Mouse (Mus musculus) gastrocnemius, adult 8-10 months (tissue): ENCODE measurements around the gene Extl1. TPM values are rescaled to one million over a fixed set of nuclear protein-coding genes. Genes with fewer than 3 reads are reported as not detected.
"Not testable (repeated sequence)": the region's sequence is repeated elsewhere in the genome, so short reads cannot be mapped to it uniquely, and the experiment has no call there.

ENCODE experiments used
- DNase-seq, 2 experiments: peaks; one replicate each; pipeline ENCODE4 v3.0.0; 2022; ENCODE audit warnings: low spot score in 2 of 2
- total RNA-seq, 4 experiments: library from RNA; stranded (reverse); gene quantifications; 2 replicates each; pipeline ENCODE4 v1.2.4; 2022

Extl1 gene
- total RNA-seq, result 10 to 100 TPM; 22.2 to 36.1 (median 29.7) TPM

DNA sequence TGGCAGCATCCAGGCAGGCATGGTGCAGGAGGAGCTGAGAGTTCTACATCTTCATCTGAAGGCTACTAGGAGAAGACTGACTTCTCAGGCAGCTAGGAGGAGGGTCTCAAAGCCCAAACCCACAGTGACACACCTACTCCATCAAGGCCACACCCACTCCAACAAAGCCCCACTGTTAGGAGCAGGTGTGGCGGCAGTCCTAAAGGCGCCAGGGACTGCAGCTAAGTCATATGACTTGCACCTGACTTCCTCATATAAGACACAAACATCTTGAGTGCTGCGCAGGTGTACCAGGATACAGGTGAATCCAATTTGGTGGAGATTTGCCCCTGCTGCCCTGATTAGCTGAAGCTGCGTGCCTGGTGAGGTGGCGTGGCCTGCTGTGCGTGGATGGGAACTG lies at the start of gene Extl1:
Gene Extl1 (minus strand): TSS at position 101 of the 400 bp plus-strand sequence.
- DNase-seq, result not testable (repeated sequence)

DNA sequence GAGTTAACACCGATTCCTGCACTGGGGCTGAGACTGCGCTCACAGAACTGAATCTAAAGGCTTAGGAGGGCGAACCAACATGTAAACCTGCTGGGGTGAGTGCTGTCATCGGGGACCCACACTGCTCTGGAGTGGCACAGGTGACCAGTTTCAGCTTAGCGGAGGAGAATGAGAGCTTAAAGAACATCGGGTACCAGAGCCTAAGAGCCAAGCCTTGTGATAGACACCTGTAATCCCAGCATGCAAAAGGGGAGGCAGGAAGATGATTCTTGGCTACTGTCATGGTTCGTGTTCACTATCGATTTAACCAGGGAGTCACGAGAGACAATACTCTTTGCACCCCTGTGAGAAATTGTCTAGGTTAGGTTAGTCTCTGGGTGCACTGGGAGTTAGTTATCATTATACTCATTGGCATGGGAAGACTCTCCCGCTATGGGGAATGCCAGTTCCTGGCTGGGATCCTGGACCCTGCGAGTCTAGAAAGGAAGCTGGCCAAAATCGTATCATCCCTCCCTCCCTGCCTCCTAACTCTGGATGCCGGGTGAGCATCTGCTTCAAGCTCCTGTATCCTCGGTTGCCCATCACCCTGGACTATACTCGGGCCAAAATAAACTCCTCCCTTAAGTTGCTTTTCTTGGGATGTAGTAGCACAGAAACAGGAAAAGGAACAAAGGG lies 49.2 kb upstream of the Extl1 start:
- DNase-seq, result no peak

DNA sequence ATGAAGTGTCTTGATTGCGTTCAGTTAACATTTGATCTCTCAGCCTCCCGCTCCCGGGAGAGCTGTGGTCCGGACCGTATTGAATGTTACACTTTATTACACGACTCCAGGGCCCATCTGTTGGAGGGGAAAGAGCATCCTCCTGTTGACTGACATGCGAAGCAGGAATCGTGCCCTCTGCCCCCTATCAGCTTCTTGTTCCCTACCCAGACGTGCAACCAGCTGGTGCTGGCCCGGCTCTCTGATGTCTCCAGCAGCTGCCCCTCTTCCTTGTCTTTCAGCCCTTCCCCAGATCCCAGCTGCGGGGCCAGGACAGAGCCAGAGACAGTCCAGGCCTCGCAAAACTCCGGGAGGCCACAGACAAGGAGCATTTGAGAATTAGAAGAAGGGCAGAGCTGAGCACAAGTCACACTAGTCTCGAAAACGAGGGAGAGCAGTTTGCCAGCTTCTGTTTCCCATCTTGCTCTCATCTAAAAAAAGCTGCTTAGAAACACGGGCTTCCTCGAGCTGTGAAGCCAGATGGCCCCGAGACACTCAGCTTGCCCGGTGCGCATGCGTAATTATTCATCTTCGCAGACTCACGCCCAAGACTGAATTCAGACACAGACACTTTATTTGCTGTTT lies 46.8 kb upstream of the Extl1 start:
- peak in 1 of 2 experiments; percentile 11 for DNase-seq

DNA sequence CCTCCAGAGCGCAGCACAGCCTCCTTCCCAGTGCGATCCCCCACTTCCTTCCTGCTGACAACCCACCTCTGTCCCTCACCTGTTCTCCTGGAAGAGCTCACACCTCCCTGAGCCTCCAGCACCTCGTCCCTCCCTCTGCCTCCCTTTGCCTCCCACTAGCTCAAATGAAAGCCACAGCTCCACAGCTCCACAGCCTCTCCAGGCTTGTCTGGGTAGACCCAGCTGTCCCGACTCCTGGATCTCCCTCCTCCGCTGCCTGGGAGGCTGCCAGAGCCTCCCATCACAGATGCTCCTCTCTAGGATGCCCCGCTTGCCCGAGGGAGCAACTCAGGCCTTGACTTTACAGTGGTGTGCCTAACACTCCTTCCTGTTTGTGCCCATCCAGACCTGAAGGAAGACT lies 41.4 kb upstream of the Extl1 start:
- no peak for DNase-seq

DNA sequence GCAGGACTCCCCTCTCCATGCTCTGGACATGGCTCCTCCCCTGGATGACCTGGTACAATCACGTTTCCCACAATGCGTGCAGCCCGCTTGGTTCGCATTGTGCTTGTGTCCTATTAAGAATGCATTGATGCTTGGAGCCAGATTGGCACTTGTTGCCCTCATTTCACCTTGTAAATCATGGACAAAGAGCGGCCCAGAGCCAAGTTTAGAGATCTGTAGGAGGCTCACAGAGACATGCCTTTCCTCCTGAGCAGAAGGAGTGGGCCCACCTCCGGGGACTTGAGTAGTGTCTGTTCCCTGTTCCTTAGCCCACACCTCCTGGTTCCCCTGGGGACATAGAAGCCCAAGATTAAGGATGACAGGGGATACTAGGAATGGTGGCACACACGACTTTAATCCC lies 40.3 kb upstream of the Extl1 start:
- DNase-seq, result no peak

DNA sequence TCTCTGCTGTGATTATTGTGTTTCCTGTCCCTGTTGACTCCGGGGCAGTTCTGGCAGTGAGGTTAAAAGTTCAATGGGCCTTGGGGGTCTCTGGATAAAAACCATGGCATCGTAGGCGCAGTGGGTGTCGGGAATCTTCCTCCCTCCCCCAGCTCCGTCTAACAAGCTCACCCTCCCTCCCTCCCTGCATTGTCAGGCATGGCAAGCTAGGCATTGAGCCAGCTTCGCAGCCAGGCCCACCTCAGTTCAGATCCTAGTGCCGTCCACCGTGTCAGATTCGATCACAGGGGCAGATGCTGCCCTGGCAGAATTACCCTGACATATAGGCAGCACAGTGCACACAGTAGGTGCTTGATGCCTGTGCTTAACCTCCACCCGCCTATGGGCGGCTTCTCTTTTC lies 38.3 kb upstream of the Extl1 start:
- no peak for DNase-seq

DNA sequence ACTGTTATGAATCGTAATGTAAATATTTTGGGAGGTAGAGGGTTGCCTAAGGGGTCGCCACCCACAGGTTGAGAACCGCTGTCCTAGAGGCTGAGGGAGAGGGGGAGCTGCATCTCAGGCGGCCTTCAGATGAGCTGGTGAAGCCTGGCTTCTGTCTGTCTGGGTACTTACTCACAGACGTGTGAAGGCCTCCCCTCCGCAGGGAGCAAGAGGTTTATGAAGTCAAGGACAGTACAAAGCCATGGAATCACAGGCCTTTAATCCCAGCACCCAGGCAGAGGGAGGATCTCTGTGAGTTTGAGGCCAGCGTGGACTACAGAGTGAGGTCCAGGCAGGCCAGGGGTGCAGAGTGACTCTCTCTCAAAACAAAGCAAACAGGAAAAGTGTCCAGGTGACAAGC lies 33.5 kb upstream of the Extl1 start:
- DNase-seq, result no peak

DNA sequence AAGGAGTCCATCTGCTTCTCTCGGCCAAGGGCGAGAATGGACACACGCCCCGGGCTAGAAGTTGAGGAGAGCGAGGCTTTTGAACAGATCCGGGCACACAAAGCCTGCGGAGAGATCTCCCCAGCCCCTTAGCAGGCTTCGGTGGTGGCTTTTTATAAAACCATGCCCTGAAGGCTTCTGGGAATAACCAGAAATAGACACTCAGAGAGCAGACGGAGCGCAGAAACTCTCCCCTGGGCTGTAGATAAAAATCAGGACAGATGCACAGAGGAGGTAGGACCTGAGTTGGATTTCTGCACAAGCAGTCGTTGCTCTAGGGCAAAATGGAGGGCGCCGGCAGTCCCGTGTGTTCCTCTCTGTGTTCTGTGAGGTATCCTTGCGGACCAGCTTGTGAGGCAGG lies 33.0 kb upstream of the Extl1 start:
- no peak for DNase-seq

DNA sequence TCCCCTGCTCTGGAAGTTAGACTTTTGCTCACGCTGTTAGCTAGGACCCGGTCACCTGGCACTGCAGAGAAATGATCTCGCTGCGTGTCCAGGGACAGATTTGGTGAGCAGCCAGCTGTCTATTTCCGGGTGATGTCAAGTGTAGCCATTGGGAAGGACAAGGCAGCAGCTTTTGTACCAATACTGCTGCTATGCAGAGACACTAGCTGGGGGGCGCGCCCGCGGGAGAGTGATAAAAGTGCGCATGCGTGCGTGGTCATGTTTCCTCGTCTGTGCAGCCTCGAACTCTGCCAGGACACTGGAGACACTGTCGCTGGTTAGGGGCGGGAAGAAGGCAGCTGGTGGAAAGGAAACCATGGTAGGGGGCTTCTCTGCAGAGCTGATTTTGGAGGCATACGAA lies 32.5 kb upstream of the Extl1 start:
- no peak for DNase-seq

DNA sequence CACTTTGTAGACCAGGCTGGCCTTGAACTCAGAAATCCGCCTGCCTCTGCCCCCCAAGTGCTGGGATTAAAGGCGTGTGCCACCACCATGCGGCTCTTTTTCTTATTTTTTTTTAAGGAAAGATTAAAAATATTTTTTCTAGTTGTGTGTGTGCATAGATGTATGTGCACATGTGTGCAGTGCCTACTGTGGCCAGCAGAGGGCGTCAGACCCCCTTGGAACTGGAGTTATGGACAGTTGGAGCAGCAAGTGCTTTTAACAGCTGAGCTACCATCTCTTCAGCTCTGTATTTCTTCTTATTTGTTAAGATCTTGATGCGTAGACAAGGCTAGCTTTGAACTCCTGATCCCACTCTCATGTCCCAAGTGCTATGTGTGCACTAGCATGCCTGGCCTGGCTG lies 25.6 kb upstream of the Extl1 start:
- DNase-seq, result no peak

DNA sequence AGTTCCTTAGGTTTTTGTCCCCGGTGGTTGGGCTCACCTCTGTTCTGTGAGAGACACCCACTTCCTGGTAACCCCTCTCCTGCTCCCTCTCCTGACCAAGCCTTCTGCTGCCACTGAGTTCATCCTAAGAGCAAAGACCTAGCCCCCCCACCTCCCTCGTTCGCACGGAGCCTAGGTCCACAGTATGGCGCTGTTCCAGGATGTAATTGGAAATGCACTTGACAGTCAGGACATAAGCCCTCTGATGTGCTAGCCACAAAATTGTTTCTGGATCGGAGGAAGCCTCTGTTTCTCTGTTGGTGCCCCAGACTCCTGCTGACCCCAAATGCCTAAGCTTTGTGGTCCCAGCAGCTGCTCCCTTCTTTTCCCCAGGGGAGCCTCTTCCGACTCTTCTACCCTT lies 20.1 kb upstream of the Extl1 start:
- no peak for DNase-seq

DNA sequence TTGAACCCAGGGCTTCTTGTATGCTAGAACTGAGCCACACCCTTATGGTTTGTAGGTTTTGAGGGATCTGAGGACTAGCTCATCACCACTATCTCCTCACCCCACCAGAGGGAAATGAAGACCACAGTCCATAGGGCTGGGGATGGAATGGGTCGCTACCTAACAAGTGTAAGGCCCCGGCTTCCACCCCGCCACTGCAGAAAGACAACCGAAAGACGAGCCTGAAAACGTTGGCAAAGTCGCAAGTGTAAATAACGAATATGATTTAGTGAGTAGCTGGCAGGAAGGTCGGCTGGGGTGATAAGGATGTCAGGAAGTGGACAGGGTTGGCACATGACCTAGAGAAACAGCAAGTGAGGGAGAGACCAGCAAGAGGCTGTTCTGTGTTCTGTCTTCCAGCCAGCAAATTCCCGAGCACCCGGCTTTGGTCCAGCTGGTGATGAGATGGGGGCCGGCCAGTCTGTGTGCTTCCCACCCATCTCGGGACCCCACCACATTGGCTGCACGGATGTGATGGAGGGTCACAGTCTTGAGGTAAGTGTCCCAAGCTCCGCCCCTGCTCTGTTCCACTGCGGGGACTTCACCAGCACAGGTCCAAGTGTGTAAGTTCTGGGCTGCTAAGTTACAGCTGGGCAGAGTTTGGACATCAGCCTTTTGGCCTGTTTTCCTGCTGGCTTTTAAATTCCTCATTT lies 19.1 kb upstream of the Extl1 start:
- DNase-seq, result peak in 1 of 2 experiments; percentile 22

DNA sequence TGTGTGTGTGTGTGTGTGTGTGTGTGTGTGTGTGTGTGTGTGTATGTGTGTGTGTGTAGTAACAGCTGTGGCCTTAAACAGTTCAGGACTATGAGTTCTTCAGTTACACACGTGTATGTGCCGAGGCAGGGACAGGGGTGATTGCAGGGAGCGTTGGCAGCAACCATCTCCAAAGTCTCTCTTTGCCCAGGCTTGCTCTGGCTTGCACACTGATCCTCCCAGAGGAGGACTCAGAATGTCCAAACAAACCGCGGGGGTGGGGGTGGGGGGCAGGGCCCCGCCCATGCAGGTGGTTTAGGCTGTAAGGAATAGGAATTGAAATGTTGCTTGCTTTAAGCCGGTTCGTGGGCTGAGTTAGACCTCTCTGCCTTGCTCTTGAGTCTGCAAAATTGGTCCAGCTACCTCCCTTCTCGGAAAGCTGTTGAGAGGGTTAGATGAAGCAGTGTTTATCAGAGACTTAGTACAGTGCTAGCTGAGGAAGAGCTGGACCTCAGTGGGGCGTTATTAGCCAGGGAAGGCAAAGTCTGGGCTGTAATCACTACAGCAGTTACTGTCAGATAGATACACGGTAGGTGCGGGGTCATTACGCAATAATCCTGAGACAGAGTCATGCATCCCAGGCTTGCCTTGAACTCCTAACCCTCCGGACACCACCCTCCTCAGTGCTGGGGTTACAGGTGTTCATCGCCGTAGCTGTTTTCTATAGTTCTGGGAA lies 18.4 kb upstream of the Extl1 start:
- DNase-seq, result no peak

DNA sequence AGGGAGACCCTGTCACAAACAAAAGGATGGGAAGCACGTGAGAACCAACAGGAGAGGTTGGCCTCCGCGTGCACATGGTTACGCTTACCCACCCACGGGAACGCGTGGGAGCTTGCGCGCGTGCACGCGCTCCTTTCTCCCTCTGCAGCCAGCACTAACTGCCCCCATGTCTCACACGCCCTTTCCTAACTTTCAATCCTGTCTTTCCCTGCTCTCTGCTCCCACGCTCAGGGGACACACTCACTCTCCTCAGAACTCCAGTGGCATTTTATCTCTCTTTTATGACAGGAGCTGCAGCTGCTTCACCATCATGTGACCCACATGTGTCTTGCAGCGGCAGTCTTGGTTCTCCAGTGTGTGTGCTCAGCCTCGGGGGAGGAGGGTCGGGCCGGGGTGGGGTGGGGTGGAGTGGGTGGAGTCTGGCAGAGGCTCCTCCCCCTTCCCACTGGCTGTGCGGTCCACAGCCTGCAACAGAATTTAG lies 17.6 kb upstream of the Extl1 start:
- peak in 1 of 2 experiments; percentile 40 for DNase-seq

DNA sequence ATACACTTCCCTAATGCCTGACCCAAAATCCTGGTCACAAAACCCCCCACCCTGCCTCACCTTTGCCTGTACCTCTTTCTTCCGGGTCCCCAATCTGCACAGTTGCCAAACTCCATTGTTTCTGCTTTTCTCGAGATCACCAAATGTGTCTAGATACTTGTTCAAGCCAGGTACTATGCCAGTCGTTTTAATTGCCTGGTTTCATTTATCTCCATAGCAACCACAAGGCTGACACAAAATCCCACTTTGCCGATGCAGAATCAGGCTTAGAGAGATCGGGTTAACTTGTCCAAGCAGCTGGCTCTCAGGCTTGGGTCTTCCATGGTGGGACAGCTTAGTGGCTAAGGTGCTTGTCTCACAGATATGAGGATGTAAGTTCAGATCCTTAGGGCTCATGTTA lies 16.6 kb upstream of the Extl1 start:
- DNase-seq, result no peak

DNA sequence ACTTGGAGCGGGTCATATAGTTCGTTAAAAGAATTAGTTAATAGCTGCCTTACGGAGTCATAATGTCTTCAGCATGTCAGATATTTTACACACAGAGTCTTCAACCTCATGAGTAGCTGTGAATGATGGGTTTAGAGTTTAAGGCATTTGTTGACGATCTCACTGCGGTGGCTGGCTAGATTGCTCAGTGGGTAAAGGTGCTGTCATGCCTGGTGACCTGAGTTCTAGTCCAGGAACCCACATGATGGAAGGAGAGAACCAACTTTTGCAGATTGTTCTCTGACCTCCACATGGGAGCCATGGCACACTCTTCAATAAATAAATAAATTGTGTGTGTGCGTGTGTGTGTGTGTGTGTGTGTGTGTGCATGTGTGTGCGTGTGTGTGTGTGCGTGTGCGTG lies 14.1 kb upstream of the Extl1 start:
- DNase-seq, result no peak

DNA sequence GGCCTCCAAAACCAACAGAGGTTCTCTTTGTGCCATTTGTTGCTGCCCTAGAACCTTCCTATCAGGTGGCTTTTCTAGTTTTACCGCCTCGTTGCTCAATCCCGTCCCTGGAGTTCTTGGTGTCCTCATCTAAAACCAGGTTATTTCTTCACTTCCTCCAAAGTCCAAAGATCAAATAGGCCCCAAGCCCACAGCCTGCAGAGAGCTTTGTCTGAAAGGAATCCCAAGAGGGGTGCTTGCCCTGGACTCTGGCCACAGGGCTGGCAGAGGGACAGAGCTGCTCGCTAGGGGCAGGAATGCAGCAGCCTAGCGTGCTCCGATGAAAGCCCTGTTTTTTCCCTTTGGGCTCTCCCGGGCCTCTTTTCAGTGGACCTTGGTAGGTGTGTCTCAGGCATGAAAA lies 13.5 kb upstream of the Extl1 start:
- DNase-seq, result peak; percentile 62 to 65

DNA sequence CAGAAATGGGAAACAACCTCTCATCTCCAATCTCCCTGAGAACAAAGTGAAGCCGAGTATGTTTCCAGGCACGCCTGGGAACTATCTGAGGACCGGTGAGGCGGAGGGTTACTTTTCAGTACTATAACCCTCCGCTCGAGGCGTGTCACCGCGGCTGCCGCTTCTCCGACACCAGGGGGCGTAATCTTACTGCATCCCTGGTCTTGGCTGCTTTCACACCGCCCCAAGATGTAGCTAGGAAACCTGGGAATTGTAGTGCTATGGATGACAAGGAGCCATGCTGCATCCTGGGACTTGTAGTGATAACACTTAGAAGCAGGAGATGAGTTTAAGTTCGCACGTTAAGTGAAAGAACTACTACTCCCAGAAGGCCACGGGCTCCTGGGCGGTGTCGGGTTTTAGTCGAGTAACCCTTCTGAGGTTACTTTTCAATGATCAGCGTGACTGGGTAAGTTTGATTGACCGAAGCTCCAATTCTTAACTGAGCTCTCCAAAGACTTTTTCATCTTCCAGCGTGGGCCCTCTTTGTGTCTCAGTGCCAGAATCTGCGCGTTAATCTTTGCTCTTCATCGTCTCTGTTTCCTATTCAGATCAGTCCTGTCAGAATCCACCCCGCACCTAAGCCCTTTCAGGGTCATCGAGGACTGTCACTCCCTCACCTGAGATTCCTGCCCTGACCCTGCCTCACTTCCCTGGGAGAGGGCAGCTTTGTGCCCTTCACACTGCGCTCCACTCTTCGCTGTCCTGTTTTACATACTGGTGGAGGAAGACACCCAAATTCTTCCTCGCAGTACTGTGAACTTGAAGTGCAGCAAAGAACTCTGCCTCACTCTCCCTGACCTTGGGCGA lies 12.6 kb upstream of the Extl1 start, which contains the start of gene Pafah2:
Gene Pafah2 (plus strand): TSS at position 344 of the 849 bp plus-strand sequence.
- peak; percentile 90 to 91 for DNase-seq

DNA sequence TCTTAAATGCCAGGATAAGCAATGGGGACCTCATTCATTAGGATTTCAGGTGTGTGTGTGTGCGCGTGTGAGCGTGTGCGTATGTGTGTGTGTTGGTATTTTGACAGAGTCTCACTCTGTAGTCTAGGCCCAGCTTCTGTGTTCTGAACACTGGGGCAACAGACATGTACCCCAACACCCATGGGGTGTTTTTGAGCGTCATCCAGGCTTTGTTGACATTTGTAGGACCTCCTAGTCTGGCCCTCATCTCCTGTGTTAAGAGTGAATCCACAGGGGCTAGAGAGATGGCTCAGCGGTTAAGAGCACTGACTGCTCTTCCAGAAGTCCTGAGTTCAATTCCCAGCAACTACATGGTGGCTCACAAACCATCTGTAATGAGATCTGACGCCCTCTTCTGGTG lies 11.5 kb upstream of the Extl1 start:
- no peak for DNase-seq

DNA sequence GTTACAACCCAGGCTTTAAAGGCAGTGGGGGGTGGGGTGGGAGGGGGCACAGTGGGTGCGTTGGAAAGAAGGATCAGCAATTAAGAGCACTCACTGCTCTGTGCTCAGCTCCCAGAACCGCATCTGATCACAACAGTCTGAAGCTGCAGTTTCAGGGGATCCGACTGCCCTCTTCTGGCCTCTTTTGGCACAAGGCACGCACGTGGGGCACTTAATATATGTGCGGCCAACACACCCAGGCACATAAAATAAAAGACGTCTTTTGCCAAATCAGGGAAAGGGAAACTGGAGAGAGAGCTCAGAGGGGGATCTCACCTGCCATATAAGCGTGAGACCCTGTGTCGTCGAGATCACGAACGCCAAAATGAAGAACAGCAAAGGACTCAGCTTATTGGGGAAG lies 9.4 kb upstream of the Extl1 start:
- no peak for DNase-seq

DNA sequence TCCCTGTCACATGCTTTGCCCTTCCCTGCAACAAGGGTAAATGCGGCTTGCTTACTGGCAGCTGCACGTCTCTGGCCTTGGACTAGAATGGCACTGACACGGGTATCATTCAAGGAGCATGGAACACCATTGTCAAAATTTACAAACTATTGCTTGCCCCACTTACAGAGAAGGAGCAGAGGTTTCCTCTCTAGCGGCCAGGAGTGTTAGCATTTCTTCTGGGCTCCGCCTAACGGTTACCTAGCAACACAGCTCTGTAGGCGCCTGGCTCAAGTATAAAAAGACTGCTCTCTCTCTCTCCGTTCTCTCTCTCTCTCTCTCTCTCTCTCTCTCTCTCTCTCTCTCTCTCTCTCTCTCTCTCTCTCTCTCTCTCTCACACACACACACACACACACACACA lies 8.9 kb upstream of the Extl1 start:
- no peak for DNase-seq
